Mouse (Mus musculus): Measurements from ENCODE around the gene Galnt6.
"Not testable (repeated sequence)": the region's sequence is repeated elsewhere in the genome, so short reads cannot be mapped to it uniquely, and the experiment has no call there.

The Galnt6 gene

DNA sequence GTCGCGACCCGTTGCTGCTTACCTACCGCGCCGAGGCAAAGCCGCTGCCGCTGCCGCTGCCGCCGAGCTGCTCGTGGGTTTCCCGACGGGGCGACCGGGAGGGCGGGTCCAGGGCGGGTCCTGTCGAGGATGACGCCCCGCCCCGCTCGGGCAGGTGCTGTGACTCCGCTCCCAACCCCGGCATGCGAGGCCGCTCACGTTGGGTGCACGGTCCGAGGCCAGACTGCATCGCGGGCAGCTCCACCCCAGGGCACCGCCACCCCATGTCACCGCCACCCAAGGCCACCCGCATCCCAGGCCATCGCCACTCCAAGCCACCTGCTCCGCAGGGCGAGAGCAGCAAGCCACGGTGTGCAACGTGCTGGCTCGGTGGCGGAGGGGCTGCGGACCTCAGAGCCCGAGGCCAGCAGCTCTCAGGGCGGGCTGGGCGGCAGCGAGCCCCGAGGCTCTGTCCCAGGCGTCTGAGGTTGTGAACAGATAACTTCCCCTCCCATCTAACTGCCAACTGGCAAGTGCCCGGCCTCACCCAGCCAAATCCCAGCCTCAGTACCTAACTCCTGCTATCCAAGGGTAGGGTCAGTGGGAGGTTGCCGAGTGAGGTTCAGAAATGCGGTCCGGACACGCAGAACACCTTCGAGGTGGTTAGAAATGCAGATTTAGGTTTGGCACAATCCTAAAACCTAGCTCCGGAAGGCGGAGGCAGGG lies at the start of gene Galnt6:
Gene Galnt6 (minus strand): TSS at position 96 of the 705 bp plus-strand sequence.
- in situ Hi-C loops (cut with MboI, MseI), result loop anchor here (10.0 kb wide), 1 partner anchor 525 kb away; the partner anchor contains the start of gene Nr4a1

DNA sequence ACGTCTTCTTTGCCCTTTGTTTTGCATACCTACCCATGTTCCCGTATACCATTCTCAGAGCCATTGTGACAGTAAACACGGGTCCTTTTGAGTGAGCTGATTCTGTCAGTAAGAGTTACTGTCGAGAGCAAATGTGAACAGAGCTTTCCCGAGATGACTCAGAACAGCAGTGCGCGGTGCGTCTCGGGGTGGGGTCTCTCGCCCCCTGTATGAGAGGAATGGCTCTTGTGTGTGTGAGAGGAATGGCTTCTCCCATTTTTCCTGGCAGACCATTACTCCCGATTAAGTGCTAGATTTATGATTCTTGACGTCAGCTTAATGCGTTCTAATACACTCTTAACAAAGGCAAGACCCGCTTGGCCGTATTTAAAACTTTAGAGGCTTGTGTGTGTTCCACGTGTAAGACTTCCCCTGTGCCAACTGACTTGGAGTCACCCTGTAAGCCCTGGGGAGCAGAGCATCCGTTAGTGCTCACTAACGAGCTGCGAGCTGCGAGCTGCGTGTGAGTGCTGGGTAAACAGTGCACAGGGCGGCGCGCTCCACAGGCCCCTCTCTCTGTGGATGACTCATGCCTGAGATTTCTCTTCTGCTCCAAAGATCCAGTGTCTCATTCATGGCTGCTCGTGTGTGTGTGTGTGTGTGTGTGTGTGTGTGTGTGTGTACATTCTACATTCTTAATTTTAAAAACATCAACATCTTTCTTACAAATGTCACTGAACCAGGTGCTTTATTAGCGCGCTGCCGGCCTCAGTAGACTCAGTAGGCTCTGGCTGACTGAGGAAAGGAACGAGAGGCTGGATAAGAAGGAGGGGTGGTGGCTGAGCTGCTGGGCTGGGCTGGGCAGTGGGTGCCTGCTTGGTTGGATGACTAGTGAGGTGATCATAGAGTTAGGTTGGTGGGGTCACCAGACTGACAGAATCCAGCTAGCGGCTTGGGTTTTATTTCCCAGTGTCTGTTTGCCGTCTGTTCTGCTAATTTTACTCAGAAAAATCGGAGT lies 48.1 kb upstream of the Galnt6 start:
- in situ Hi-C loops (cut with MboI, MseI), result no loop called here

DNA sequence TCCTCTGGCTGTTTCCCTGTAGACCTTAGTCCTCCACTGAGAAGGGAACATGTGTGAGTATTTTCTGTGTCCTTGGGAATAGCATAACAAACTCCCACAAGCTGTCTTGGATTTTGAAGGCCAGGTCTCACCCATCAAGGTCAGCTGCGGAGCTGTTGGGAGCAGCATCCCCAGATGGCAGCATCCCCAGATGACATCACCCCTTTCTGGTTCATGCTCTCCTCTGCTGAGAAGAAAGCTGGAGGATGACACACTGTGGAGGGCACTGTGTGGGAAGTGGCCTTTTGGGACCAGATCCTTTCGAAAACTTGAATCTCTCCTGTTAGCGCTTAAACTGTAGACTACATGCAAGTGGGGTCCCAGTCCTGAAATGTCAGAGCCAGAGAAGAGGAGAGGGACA lies 47.2 kb upstream of the Galnt6 start:
- in situ Hi-C loops (cut with MboI, MseI), result no loop called here

DNA sequence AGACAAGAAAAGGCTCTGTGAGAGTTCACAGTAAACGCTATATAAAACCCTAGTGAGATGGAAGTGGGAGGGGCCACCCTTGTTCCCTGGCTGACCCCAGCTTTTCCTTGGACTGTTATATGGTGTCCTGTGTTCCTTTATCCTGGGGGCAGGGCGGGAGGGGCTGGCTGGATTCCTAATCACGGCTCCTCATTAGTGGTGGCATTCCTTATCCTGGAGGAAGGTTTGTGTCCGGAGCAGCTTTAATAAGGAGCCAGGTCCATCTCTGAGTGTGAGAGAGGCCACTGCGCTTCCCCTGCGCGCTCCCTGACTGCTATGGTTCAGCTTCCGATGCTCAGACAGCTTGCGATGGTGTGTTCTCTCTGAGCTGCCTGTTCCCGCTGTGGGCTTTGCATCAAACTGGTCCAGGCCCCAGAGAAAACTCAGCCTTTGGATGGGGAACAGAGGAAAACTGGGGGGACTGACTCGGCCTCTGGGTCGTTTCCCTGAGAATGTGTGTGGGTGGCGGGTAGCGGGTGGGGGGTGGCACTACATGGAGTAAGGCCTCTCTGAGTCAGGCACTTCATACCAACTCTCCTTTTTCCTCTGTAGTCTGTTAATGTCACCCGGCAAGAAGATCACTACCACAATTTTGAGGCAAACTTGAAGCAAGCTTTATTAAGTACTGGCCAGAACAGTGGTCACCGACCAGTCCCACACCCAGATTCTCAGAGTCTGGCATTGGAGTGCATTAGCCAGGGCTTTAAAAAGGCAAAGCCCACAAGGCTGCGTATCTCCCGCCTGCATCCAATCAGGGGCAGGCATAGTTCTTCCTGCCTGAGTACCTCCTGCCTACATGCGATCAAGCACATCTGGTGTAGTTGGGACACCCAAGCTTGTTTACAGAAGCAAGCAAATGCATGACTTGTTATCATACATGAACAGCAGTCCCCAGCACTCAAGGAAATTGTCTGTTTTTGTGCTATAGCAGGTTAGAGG lies 46.3 kb upstream of the Galnt6 start:
- in situ Hi-C loops (cut with MboI, MseI), result no loop called here

DNA sequence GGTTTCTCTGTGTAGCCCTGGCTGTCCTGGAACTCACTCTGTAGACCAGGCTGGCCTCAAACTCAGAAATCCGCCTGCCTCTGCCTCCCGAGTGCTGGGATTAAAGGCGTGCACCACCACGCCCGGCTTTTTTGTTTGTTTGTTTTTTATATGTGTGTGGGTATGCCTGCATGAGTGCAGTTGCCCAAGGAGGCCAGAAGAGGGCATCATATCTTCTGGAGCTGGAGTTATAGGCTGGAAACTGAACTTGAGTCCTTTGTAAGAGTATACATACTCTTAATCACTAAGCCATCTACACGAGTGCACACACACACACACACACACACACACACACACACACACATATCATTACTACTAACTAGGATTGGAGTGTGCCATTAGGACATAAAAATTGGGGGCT lies 44.7 kb upstream of the Galnt6 start:
- in situ Hi-C loops (cut with MboI, MseI), result not testable (repeated sequence)

DNA sequence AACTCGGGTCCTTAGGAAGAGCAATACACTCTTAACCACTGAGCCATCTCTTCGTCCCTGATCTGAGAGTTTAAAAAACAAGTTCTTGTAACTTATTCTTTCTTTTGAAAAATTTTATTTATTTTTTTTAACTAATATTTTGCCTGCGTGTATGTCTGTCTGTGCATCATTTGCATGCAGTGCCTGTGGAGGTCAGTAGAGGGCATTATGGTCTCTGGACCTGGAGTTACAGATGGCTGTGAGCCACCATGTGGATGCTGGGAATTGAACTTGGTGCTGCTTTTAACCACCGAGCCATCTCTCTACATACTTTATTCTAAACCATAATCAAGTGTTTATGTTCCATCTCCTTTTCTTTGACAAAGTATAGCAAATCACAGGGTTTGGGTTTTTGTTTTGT lies 43.5 kb upstream of the Galnt6 start:
- in situ Hi-C loops (cut with MboI, MseI), result no loop called here

DNA sequence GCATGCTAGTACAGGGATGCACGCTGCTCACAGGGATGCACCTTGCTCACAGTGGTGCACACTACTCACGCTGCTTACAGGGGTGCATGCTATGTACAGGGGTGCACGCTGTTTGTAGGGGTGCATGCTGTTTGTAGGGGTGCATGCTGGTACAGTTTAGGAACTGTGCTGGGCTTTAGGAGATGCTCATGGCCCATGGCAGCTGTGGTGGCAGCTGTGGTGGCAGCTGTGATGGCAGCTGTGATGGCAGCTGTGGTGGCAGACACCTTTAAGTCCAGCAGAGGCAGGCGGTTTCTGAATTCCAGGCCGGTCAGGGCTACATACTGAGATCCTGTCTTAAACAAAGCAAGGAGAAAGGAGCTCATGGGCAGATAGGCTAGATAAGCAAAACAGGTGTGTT lies 41.2 kb upstream of the Galnt6 start:
- in situ Hi-C loops (cut with MboI, MseI), result no loop called here

DNA sequence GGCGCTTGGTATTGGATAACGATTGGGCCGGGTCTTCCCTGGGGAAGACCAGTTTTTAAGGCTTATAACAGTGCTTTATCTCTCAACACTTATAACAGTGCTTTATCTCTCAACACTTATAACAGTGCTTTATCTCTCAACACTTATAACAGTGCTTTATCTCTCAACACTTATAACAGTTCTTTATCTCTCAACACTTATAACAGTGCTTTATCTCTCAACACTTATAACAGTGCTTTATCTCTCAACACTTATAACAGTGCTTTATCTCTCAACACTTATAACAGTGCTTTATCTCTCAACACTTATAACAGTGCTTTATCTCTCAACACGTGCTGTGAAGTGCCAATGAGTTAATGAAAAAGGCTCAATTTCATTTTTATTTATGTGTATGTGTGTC lies 39.8 kb upstream of the Galnt6 start:
- in situ Hi-C loops (cut with MboI, MseI), result not testable (repeated sequence)

DNA sequence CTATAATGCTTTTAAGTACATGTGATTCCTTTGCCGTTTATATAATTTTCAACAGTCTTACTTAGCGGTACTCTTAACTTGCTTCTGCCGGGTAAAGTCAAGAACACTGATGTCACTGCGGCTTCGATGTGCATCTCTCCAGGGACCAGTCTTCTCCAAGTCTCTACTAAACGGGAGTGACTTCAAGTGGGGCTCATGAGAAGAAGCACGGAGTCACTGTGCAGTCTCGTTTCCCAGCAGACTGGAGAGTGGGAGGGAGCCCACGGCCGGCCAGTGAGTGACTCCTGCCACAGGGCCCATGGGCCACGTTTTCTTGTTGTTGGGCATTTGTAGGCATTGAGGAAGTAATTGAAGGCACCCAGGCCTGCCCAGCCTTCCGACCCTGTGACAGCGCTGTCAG lies 38.7 kb upstream of the Galnt6 start:
- in situ Hi-C loops (cut with MboI, MseI), result no loop called here

DNA sequence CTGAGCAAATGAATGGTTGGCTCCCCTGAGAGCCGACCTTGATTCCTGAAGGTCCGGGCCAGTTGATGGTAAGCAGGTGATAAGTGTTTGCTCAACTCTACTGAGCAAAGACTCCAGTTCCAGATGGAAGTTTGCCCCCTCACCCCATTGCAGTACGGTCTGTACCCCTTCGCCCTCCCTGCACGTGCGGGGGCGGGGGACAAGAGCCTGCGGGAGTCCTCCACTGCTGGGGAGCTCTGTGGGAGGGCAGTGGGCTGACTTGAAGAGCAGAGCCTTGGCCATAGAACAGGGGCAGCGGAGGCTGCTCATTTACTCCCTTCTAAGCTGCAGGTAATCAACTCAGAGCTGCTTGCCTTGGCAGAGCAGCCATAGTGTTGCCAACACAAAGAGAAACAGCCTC lies 37.6 kb upstream of the Galnt6 start:
- in situ Hi-C loops (cut with MboI, MseI), result no loop called here

DNA sequence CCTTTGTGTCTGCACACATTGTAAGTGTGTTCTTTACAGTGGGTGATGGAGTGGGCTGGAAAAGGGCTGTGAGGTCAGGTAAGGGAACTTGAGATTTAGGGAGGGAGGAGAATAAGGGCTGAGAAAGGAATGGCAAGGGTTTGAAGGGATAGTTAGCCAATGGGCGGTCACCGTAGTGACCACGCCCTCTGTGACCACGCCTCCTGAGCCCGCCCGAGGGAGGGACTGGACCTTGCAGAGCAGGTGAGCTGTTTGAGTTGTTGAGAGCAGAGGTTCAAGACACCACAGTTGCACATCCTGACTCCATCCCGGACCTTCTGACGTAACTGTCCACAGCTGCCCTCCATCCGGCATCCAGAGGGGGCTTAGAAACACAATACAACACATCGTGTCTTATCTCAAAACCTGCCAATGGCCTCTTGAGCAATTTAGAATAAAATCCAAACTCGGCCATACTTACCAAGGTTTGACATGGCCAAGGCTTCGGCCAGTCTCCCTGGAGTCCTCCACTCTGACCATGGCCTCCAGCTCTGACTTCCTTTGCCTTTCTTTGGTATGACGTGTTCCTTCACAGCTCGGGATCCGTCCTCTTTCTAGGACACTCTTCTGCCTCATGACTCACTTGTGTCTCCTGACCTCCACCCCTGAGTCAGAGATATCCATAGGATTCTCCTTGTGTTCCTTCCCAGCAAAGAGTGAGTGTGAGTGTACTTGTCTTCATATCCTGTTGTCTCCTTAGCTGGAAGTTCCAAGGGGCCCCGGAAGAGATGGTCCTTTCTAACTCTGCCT lies 35.2 kb upstream of the Galnt6 start:
- in situ Hi-C loops (cut with MboI, MseI), result no loop called here

DNA sequence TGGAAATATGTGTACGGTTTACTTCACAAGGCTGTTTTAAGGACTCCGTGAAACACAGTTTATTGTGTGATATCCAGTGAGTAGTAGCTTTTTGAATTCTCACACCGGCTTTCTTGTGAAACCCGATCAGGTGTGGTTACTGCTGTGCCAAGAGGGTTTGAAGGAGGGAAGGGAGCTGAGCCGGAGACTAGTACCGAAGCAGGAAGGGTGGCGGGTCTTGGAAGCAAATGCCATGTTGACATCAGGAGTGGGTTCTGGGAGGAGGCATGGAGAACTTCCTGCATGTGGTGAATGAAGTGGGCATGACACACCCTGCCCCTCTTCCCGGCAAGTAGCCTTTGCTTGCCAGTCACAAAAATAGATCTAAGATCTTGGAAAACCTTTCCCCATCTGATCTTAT lies 33.5 kb upstream of the Galnt6 start:
- in situ Hi-C loops (cut with MboI, MseI), result no loop called here

DNA sequence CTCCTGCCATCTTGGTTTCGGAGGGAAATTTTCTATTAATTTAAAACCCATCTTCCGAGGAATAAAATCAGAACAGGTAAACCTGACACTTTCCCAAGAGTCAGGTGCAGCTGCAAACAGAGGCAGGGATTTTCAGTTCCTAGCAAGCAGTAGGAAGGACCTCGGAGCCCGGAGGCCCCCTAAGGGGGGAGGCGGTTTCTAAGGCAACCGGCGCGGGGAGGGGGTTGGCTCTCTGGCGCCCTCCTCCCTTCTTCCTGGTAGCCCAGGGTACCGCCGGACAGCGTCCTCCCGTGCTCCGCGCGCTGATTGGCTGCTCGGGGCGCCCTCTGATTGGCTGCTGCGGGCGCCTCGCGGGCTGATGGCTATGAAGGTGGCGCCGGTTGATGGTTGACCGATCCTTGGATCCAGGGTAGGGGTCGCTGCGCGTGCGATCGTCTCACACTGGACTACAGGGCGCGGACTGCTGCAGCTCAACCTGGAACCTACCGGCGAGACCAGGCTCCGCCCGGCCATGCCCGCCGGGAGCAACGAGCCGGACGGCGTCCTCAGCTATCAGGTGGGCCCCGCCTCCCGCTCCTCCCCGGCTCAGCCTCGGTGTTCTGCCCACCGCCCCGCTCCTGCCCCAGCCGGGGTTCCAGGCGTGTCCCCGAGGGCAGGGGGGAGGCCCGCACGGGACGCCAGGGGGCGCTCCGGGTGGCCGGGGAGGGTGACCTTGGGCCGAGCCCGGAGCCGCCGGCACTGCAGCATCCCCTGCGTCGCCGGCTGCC lies 32.4 kb upstream of the Galnt6 start, which contains the start of gene Slc4a8:
Gene Slc4a8 (plus strand): TSS at position 329 of the 767 bp plus-strand sequence.
- in situ Hi-C loops (cut with MboI, MseI), result no loop called here

DNA sequence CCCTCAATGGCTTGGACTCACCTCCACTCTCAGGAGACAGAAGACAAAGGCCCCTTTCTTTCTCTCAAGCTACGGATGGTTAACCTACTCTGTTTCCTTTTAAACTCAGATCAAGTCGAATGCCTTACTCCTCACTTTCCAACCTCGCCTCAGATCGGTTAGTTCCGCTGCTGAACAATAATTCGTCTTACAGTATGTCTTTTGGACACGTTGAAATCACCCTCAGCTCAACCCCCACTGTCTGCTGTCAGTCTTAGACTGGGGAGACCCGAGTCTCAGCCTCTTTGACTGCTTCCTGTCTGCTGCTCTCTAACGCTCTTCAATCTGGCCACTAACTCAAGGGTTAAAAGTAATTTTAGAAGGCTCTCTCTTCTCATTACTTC lies 31.9 kb upstream of the Galnt6 start:
- in situ Hi-C loops (cut with MboI, MseI), result no loop called here

DNA sequence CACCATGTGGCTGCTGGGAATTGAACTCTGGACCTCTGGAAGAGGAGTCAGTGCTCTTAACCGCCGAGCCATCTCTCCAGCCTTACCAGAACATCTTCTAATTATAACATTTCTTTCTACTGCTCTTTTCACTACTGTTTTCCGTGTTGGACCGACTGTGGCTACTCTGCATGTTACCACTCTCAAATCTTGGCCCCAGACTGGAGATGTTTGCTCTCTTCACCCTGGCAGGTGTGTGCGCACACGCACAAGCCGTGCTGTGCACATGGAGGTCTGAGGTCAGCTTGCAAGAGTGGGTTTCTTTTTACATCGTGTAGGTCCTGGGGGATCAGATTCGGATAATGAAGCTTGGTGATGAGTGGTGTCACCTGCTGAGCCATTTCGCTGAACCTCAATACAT lies 30.1 kb upstream of the Galnt6 start:
- in situ Hi-C loops (cut with MboI, MseI), result no loop called here

DNA sequence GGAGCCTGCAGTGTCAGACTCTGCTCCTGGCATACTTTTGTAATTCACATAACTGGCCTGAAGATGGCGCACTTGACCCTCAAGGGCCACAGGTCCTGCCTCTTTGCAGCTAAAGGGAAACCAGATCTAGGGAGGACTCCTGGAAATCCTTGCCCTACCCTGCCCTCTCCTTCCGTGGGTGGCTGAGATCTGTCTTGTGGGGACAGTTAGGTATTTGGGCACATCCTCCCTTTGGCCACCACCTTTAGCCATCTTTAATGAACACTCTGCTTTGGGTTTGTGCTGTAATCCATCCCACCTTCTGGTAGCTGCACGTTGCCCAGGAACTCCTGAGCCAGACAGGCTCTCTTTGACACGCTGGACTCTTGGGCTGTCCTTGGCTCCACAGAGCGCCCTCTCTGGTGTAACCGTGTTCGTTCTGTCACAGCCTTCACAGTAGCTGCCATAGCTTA lies 28.4 kb upstream of the Galnt6 start:
- in situ Hi-C loops (cut with MboI, MseI), result no loop called here

DNA sequence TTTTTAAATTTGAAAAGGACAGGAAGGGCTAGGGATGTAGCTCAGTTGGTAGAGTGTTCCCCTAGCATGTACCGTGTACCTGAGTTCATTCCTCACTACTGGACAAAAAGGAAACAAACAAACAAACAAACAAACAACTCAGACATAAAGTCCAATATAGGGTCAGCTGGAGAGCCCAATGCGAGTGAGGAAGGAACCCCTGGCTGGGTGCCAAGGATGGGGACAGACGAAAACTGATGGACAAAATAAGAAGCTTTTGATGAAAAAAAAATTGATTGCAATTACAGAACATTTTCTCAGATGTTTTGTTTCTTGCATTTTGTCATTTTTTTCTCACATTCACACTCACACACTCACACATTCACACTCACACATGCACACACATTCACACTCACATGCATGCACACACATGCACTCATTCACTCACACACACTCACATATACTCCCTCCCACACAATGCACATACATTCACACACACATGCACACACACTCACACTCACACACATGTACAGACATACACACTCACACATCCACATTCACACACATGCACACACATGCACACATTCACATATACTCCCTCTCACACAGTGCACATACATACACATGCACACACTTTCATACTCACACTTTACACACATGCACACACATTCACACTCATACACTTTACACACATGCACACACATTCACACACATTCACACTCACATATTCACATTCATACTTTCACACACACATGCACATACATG lies 26.9 kb upstream of the Galnt6 start:
- in situ Hi-C loops (cut with MboI, MseI), result no loop called here

DNA sequence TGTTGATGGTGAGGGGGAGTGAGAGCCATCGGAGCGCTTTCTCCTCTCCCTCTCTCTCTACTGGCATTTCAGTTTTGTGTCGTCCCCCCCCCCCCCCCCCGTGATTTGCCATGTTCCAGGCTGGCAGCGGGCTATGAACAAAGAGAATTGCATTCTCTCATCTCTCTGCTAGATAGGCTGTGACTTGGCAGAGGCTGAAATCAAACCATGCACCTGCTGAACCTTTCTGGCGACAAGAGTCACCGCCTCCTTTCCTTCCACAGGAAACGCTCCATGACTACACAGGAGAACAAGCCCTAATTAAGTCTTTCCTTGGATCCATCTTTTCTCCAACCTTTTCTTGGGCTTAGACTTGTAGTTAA lies 26.3 kb upstream of the Galnt6 start:
- in situ Hi-C loops (cut with MboI, MseI), result no loop called here

DNA sequence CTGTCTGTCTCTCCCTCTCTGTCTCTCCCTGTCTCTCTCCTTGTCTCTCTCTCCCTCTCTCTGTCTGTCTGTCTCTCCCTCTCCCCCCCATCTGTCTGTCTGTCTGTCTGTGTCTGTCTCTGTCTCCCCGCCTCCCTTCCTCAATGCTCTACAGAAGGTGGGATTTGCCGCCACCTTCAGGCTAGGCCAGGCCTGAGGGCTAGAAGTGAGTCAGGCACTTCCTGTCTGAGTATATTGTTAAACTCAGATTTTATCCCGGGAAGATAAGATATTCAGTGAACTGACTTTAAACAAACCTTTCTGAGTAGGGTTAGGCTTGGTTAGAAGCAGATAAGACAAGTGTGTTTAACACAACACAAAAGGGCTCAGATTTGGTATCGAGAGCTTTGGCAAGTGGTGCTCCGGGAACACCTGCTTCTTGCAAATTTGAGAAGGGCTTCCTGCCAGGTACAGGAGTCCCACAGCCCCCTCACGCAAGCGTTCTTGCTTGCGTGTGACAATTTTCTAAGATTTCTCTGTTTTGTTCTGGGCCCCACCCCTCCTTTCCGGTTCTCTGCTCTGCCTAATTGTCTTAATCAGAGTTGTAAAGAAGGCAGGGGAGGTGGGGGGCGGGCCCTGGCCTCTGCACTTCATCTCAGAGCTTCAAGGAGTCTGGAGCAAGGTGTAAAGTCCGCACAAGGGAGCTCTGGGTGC lies 25.8 kb upstream of the Galnt6 start:
- in situ Hi-C loops (cut with MboI, MseI), result no loop called here

Data from T-helper 1 cell (primary cell).